Mouse (Mus musculus) embryo, embryonic 11.5 days (tissue): ENCODE data around the gene Veph1.

Experiments
- DNase-seq: peaks from one replicate; pipeline ENCODE4 v3.0.0-alpha.2; 2012; ENCODE audit warnings: low read depth, low spot score

The Veph1 gene

GRCm38 (mm10) chr3:66221243-66221611 lies 75.4 kb downstream of the Veph1 start:
- peak; percentile 47 for DNase-seq

DNA sequence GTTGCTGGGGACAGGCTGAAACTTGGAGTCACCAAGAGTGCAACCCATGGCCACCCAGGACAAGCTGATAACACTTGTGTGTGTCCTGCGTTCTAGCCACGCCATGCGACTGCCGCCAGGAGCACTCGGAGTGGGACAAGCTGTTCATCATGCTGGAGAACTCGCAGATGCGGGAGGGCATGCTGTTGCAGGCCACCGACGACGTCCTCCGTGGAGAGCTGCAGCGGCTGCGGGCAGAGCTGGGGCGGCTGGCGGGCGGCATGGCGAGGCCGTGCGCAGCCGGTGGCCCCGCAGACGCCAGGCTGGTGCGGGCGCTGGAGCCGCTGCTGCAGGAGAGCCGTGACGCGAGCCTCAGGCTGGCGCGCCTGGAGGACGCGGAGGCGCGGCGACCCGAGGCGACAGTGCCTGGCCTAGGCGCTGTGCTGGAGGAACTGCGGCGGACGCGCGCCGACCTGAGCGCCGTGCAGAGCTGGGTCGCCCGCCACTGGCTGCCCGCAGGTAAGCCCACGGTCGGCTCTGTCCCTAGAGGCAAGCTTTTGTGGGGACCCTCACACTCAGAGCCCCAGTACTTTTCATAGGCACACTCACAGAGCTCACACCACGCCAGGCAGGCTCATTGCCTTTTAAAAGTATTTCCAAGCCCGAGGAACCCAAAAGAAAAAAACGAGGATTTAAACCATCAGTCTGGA lies 75.9 kb downstream of the Veph1 start:
- peak; percentile 36 for DNase-seq

DNA sequence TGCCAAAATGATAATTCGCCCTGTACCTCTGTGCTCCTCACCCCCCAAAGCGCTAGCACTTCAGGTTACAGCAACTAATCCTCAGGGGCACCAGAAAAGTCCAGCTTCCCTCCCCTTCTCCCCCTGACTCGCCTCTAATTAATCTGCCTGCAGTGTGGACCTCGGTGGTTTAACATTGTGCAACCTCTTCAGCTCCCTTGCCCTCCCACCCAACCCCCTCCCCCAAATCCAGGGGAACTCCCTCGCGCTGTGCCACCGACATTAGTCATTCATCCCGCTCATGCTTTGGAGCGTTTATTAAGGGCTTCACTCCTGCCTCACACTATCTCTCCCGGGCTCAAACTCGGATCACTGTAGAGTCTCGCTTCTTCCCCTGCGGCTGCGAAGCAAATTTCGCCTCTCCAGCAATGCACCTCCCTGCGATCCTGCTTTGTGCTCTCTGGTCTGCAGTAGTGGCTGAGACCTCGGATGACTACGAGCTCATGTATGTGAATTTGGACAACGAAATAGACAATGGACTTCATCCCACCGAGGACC lies 76.9 kb downstream of the Veph1 start, which contains the start of gene Ptx3:
Gene Ptx3, plus strand, starts transcription at position 256 of the 537 bp plus-strand sequence.
- DNase-seq, result peak; percentile 26

DNA sequence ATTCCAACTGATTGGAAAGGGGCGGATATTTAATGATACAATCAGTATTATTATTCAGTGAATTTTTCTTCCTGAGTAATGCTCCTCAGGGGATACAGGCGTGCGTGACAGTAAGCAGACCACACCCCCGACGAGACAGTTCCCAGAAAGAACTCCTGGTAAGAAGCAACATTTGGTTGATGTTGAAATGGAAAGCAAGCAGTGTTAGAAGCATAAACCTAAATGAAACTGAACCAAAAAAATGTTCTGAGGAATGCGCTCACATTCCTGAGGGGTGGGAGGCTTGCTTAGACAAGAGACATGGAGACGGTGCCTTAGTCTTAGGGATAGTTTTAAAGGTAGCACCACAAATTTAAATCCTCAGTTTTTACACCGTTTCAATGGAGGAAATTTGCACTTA lies 80.9 kb downstream of the Veph1 start:
- DNase-seq, result no peak

DNA sequence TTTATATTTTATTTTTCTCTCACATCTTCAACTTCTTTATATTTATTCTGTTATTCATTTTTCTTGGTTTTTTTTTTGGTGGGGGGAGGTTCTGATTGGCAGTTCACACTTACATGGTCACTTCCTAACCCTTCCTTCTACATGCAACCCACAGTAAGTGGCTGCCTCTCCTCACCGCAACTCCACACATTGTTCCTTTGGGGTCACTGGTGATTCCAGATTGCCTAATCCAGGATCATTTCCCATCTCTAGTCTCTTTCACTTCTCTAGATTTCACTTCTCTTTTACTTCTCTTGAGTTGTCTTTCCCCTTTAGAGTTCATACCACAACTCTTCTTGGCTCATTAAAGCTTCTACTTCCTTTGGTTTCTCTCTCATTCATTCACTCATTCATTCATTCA lies 83.1 kb downstream of the Veph1 start:
- DNase-seq, result no peak

DNA sequence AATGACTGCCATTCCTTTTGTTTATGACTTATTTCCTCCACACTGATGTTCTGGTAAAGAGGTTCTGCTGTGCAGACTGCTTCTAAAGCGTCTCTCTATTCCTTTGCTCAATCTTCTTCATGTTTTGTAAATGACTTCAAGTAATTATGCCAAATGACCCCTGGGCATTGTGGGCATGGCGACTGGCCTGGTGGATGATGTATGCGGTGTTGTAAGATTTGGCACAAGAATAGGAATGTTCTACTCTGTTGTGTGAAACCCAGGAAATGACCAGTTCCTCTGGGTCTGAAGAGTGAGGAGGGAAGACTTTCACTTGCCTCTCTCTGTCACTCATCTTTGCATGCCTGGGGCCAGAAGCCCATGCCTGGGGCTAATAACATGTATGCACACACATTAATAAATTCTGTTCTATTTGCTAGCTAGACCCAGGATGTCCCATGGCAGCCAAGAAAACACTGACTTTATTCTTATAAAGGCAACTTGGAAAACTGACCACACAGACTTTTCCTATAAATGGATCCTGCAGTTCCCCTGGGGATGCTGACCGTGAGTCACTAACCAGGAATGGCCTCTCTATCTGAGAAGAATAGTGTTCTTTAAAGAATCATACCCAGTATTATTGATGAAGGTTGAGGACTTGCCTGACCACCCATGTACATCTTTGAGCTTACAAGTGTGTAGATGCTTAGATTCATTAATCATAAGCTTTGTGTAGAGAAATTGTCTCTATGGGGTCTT lies 87.6 kb downstream of the Veph1 start:
- DNase-seq, result no peak

DNA sequence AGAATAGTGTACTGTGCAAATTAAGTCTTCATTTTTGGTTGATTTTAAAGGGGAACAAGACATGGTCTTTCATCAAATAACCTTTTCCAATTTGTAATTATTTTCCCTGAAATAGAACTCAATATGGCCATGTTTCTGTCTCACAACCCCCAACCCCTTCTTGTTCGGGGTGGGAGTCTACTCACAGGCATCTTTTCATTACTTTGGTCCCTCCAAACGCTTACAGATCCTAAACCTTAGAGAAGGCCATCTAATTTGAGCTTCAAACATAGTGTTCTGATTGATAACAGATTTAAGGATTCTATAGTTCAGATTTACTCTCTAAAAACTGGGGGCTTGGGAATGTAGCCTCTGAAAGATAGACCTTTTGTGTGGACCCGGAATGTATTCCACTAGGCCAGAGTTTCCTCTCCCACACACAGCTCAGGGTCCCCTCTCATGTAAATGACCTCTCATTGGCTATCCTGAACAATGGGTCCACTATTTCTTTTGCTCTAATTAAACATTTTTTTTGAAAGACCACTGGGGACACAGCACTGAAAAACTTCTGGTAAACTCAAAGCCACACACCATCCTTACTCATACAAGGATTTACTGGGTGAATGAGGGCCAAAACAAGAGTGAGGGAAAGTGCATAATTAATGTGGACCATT lies 102.6 kb downstream of the Veph1 start:
- DNase-seq, result no peak

DNA sequence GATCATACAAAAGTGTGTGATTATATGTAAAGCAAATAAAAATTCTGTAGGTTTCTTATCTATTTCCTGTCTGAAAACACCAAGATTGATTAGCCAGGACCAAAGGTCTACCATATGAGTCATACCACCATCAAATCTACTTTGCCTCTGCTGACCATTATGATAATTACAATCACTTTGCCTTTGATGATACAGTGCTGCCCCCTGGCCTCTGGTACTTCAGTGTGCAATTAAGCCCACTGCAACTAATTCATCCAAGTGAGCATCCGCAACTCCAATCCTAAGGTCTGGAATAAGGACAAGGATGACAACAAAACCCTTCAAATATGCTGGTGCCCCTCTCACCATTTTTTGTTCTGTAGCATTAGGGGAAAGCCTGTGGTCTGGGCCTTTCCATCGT lies 117.0 kb downstream of the Veph1 start:
- no peak for DNase-seq

- no peak for DNase-seq
These were observed 123.7 kb downstream of the Veph1 start for GRCm38 (mm10) chr3:66172907-66173306.

GRCm38 (mm10) chr3:66169873-66170538 lies 126.6 kb downstream of the Veph1 start:
- DNase-seq, result no peak

GRCm38 (mm10) chr3:66166606-66167290 lies 129.9 kb downstream of the Veph1 start:
- peak; percentile 29 for DNase-seq

GRCm38 (mm10) chr3:66165026-66165425 lies 131.6 kb downstream of the Veph1 start:
- DNase-seq, result no peak

- no peak for DNase-seq
These were observed 132.1 kb downstream of the Veph1 start for GRCm38 (mm10) chr3:66164585-66164984.

GRCm38 (mm10) chr3:66162612-66163011 lies 134.0 kb downstream of the Veph1 start:
- no peak for DNase-seq

DNA sequence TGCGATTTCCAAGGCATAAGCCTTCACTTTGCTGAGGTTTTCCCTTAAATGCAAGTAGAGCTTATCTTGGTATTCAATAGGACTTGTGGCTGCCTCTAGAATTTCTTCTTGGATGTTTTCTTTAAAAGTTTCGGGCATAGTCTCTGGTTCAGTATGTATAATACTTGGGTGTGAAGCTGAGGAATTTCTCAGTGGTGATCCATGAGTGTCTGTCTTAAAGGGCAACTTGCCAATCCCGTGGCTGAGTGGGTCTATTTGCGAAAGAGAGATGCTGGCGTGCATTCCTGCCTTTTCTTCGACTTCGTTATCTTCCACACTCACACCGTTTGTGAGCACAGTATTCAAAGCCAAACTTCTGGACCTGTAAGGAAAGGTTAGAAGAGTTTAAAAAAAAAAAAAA lies 138.7 kb downstream of the Veph1 start:
- DNase-seq, result no peak

GRCm38 (mm10) chr3:66137601-66138000 lies 159.0 kb downstream of the Veph1 start:
- no peak for DNase-seq

DNA sequence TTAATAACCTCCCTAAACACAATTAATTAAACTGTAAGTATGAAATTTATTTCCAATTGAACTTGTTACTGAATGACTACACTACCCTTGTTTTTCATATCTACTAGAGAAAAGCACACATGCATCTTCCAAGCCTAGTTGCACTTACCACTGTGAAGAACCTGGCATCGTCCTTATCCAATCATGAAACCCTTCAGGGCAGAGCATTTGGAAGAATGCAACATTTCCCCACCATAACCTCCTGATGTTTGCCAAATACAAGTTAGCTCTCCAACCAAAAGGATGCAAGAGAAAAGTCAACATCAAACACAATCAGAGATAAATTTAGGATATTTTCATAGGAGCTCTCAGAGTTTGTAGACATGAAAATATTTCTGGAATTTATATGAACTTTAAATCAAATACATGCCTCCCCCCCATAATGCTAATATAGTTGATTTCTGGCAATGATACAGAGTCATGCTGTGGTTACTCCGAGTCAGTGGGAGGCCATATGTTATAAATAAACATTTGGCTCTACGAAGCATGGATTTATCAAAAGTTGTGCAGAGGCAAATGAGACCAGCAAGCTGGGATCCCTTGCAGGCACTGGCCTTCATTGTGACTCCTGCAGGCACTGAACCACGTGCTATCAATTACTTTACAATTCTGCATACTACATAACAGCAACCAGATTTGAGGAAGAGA lies 165.2 kb downstream of the Veph1 start:
- DNase-seq, result no peak

GRCm38 (mm10) chr3:66129689-66130088 lies 166.9 kb downstream of the Veph1 start:
- no peak for DNase-seq

DNA sequence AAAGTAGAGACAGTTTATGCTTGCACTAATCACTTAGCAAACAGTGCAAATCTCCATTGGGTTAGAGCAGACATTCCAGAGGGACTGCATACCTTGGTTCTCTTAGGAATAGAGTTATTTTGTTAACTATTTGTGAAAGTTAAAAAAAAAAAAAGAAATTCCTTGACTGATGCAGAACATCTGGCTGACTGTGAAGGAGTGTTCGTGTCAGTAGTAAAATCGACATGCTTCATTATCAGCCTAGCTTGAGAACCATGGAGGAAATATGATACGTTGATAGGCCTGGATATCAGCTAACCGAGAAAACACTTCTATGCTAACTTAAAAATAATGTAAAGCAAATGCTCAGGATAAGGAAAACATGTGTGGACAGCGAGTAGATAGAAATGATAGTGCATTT lies 191.1 kb downstream of the Veph1 start:
- peak; percentile 17 for DNase-seq

- no peak for DNase-seq
These were observed 194.1 kb downstream of the Veph1 start for GRCm38 (mm10) chr3:66102599-66102932.
